Mouse (Mus musculus) liver, embryonic 14.5 days (tissue): ENCODE measurements around the gene Dis3l.
A peak's percentile ranks its signal among the peaks of the same experiment; 100 is the strongest.

Source experiments
- CTCF ChIP-seq: IDR thresholded peaks from 2 replicates; pipeline ENCODE4 v1.5.1; 2016; ENCODE audit warnings: antibody characterized with exemption, low read depth, control low read depth
- EP300 ChIP-seq: IDR thresholded peaks from 2 replicates; pipeline ENCODE4 v1.6.1; 2016; ENCODE audit warnings: antibody characterized with exemption, low read depth

DNA sequence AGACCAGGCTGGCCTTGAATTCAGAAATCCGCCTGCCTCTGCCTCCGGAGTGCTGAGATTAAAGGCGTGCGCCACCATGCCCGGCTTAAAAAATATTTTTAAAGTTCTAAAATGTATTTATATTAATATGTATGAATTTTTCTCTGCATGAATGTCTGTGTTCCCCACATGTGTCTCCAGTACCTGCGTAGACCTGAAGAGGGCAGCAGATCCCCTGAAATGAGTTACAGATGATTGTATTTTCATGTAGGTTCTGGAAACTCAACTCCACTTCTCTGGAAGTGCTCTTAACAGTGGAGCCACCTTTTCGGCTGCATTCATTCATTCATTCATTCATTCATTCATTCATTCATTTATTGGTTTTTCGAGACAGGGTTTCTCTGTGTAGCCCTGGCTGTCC lies 63.4 kb downstream of the Dis3l start:
- no peak for TF ChIP-seq EP300
- TF ChIP-seq CTCF, result peak; percentile 82
